Comparison of ENCODE assay signal across 11 mouse cellular contexts in the genomic region with DNA sequence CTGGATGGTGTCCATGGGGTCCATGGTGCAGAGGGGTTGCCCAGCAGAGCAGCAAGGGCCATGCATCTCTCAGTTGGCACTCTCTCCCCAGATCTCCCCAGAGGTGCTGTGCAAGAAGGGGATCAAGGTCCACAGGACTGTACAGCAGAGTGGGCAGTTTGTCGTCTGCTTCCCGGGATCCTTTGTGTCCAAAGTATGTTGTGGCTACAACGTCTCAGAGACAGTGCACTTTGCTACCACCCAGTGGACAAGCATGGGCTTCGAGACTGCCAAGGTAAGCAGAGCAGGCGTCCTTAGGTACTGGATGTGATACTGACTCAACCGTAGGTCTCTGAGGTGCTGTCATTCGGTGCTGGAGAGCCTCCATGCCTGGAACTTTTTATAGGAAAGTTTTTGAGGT.
DNase-seq lines count a peak whose midpoint lies in the region; ATAC-seq and TF ChIP-seq lines count a peak whose summit lies in the region.
"Had no signal": no experiment of that assay in that cellular context is flagged by ENCODE, and none has a peak within 500 bp of the region (broad histone marks: within the 10 kb centered on the region; RNA-seq: fewer than 3 reads in every experiment).

No protein-coding gene starts in this region.

- TF ChIP-seq CTCF in hindbrain, postnatal 0 days (IDR thresholded peaks at IDR 0.05; ENCODE audit: low read depth): peak; percentile 69

- H3K9ac ChIP-seq in embryonic facial prominence, embryonic 11.5 days (replicated peaks; ENCODE audit: low read length): no peak overlapping the region
- no peak overlapping the region for H3K9ac ChIP-seq in hindbrain, postnatal 0 days (replicated peaks; ENCODE audit: low read length)
- H3K9ac ChIP-seq in neural tube, embryonic 14.5 days (replicated peaks; ENCODE audit: low read depth, low read length): no peak overlapping the region
- H3K9ac ChIP-seq: liver, embryonic 13.5 days; neural tube, embryonic 12.5 days; stomach, embryonic 15.5 days had no signal

- ATAC-seq in embryonic facial prominence, embryonic 11.5 days (replicated peaks; ENCODE audit: insufficient number of reproducible peaks, low FRiP score, low TSS enrichment, low read depth): no peak
- no peak for ATAC-seq in hindbrain, postnatal 0 days
- ATAC-seq in neural tube, embryonic 14.5 days (ENCODE audit: low read depth): 0 out of 2 replicates have a peak, but pooled peaks have one; percentile 12

- DNase-seq in embryonic facial prominence, embryonic 11.5 days (ENCODE audit: low spot score): peak; percentile 42
- no peak for DNase-seq in embryonic facial prominence, embryonic 10.5 days (ENCODE audit: low spot score)
- peak; percentile 35 for DNase-seq in lung, postnatal 36 days
- no peak for DNase-seq in lung, adult 18-20 months
- peak; percentile 69 for DNase-seq in hindbrain, postnatal 0 days (ENCODE audit: low spot score)
- DNase-seq in layer of hippocampus, adult 9-10 months (ENCODE audit: low spot score): no peak
- no peak for DNase-seq in layer of hippocampus, adult 11-12 months (ENCODE audit: low spot score)
- DNase-seq: liver, embryonic 13.5 days had no signal

- H3K27me3 ChIP-seq in embryonic facial prominence, embryonic 11.5 days (ENCODE audit: control insufficient read depth, insufficient read depth, low read length): no peaks in the 10 kb centered on the region
- H3K27me3 ChIP-seq in embryonic facial prominence, embryonic 10.5 days (replicated peaks; ENCODE audit: low read depth, poor library complexity, severe bottlenecking): no peaks in the 10 kb centered on the region
- no peaks in the 10 kb centered on the region for H3K27me3 ChIP-seq in hindbrain, postnatal 0 days (ENCODE audit: insufficient read depth, low read length)
- H3K27me3 ChIP-seq in neural tube, embryonic 14.5 days (ENCODE audit: control insufficient read depth, insufficient read depth, low read length): no peaks in the 10 kb centered on the region
- H3K27me3 ChIP-seq: liver, embryonic 13.5 days; neural tube, embryonic 12.5 days; stomach, embryonic 15.5 days had no signal

- no peaks in the 10 kb centered on the region for H3K4me1 ChIP-seq in embryonic facial prominence, embryonic 11.5 days (ENCODE audit: control insufficient read depth, insufficient read depth, low read length)
- peaks cover 4% of the 10 kb centered on the region; the same call in 1 of the 2 replicates for H3K4me1 ChIP-seq in embryonic facial prominence, embryonic 10.5 days
- H3K4me1 ChIP-seq in hindbrain, postnatal 0 days (ENCODE audit: insufficient read depth, low read length): peaks cover 11% of the 10 kb centered on the region
- H3K4me1 ChIP-seq in neural tube, embryonic 14.5 days (ENCODE audit: control insufficient read depth, insufficient read depth, low read length): peaks cover 2% of the 10 kb centered on the region; the same call in 1 of the 2 replicates
- H3K4me1 ChIP-seq: neural tube, embryonic 12.5 days had no signal

- WGBS in embryonic facial prominence, embryonic 11.5 days: 77% methylated on average over 7 of the region's 7 CpGs
- 72% methylated on average over 7 of the region's 7 CpGs for WGBS in embryonic facial prominence, embryonic 10.5 days
- 45% methylated on average over 7 of the region's 7 CpGs for WGBS in hindbrain, postnatal 0 days
- WGBS in neural tube, embryonic 14.5 days: 64% methylated on average over 7 of the region's 7 CpGs

- no peak overlapping the region for H3K27ac ChIP-seq in embryonic facial prominence, embryonic 11.5 days (replicated peaks; ENCODE audit: low read depth, low read length)
- no peak overlapping the region; the same call in 1 of the 2 replicates for H3K27ac ChIP-seq in embryonic facial prominence, embryonic 10.5 days (replicated peaks)
- H3K27ac ChIP-seq in hindbrain, postnatal 0 days: peak overlapping the region; percentile 29; the same call in 1 of the 2 replicates
- H3K27ac ChIP-seq in neural tube, embryonic 14.5 days (ENCODE audit: low read depth, low read length): no peak overlapping the region
- H3K27ac ChIP-seq: liver, embryonic 13.5 days; neural tube, embryonic 12.5 days; stomach, embryonic 15.5 days had no signal

- H3K9me3 ChIP-seq in embryonic facial prominence, embryonic 11.5 days (replicated peaks; ENCODE audit: control insufficient read depth, low read length): no peaks in the 10 kb centered on the region
- H3K9me3 ChIP-seq in embryonic facial prominence, embryonic 10.5 days: no peaks in the 10 kb centered on the region
- no peaks in the 10 kb centered on the region for H3K9me3 ChIP-seq in hindbrain, postnatal 0 days (ENCODE audit: low read length)
- H3K9me3 ChIP-seq in neural tube, embryonic 14.5 days (ENCODE audit: control insufficient read depth, low read length): no peaks in the 10 kb centered on the region
- H3K9me3 ChIP-seq: liver, embryonic 13.5 days; neural tube, embryonic 12.5 days; stomach, embryonic 15.5 days had no signal

- peaks cover 7% of the 10 kb centered on the region for H3K36me3 ChIP-seq in embryonic facial prominence, embryonic 11.5 days (replicated peaks; ENCODE audit: control insufficient read depth, insufficient read depth, low read depth, low read length)
- peaks cover 100% of the 10 kb centered on the region for H3K36me3 ChIP-seq in embryonic facial prominence, embryonic 10.5 days (replicated peaks)
- H3K36me3 ChIP-seq in hindbrain, postnatal 0 days (ENCODE audit: insufficient read depth, low read length): peaks cover 66% of the 10 kb centered on the region
- H3K36me3 ChIP-seq in neural tube, embryonic 14.5 days (ENCODE audit: control insufficient read depth, insufficient read depth, low read length): peaks cover 85% of the 10 kb centered on the region

- no peak overlapping the region for H3K4me3 ChIP-seq in embryonic facial prominence, embryonic 11.5 days (ENCODE audit: low read depth, low read length)
- H3K4me3 ChIP-seq in embryonic facial prominence, embryonic 10.5 days: no peak overlapping the region
- no peak overlapping the region for H3K4me3 ChIP-seq in hindbrain, postnatal 0 days (ENCODE audit: low read length)
- no peak overlapping the region for H3K4me3 ChIP-seq in neural tube, embryonic 14.5 days (ENCODE audit: low read depth, low read length)
- H3K4me3 ChIP-seq: liver, embryonic 13.5 days; neural tube, embryonic 12.5 days; stomach, embryonic 15.5 days had no signal

- no peak overlapping the region for H3K4me2 ChIP-seq in embryonic facial prominence, embryonic 11.5 days (ENCODE audit: low read depth, low read length)
- H3K4me2 ChIP-seq in hindbrain, postnatal 0 days (ENCODE audit: low read depth, low read length): no peak overlapping the region
- no peak overlapping the region for H3K4me2 ChIP-seq in neural tube, embryonic 14.5 days (ENCODE audit: low read depth, low read length)
- H3K4me2 ChIP-seq: liver, embryonic 13.5 days; neural tube, embryonic 12.5 days; stomach, embryonic 15.5 days had no signal

Comparison
In these comparisons a context has a peak if more than half of its experiments do, and no peak if none do; other contexts are left out.
1. DNase-seq: peak in embryonic facial prominence, embryonic 11.5 days (single experiment), lung, postnatal 36 days (single experiment) and hindbrain, postnatal 0 days (single experiment); none in embryonic facial prominence, embryonic 10.5 days (single experiment), lung, adult 18-20 months (0 of 2), layer of hippocampus, adult 9-10 months (single experiment) and layer of hippocampus, adult 11-12 months (single experiment).